Mouse (Mus musculus): Measurements from ENCODE around the gene Glra1.

The Glra1 gene

DNA sequence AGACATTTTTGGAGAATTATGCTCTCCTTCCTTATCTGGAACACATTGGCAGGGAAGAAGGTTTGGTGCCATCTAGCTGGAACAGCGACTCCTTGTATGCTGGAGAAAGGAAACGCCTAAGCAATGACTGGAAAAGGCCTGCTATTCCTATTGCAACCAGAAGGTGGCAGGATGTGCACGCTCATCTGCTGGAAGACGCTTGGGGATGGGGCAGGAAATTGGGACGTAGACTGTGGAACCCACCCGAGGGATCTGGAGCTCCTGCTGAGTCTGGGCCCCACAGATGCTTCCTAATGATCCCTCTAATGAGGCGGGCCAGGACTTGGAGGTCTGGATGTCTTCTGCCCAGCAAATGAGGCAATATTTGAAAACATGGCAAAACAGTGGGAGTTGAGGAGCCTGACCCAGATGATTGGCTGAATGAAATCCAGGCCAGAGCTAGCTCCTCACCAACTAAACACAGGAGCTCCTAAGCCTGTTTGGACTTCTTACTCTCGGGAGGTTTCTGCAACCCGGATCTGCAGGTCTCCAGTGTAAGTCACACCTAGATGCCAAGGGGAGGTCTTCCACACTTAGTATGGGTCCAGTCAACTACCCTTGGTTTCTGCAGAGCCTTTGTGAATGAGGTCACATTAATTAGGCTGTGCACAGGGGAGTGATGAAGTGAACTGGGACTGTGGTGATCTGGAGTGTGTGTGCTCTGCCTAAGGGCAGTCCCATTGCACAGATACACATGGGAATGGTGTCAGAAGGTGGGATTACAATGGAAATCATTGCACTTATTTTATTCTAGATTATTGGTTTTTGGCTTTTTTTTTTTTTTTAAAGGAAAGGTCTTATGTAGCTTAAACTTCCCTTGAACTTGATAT lies 89.0 kb downstream of the Glra1 start:
- peak; percentile 42 for DNase-seq (ENCODE audit: low read depth, low spot score)

DNA sequence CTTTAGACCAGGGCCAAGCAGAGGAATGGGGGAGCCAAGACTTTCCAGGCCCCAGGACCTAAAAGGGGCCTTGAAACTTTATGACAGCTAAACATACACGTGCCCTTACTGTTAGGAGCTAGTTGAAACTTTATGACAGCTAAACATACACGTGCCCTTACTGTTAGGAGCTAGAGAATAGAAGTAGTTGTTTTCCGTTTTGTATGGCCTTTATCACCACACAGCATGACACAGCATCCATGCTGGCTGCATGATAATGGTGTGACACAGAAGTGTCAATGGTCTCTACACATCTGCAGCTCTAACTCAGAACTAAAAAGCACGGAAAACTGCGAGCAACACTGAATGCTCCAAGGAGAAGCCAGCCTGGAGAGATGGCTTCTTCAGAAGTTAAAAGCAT lies 90.3 kb downstream of the Glra1 start:
- DNase-seq (ENCODE audit: low read depth, low spot score) = no peak

DNA sequence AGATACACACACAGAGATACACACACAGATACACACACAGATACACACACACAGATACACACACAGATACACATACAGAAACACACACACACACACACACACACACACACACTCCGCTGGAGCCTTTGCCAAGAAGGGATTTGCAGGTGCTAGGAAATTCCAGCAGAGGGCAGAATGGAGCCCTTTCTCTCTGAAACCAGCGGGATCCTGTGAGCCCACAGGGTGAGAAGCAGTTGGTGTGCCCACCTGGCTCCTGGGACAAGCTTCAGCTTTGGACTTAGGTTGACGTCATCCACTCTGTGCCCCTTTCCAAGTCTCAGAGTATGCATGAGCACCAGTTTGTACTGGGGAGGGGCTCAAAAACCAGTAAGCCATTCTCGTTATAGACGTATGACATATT lies 96.6 kb downstream of the Glra1 start:
- no peak for DNase-seq (ENCODE audit: low read depth, low spot score)

DNA sequence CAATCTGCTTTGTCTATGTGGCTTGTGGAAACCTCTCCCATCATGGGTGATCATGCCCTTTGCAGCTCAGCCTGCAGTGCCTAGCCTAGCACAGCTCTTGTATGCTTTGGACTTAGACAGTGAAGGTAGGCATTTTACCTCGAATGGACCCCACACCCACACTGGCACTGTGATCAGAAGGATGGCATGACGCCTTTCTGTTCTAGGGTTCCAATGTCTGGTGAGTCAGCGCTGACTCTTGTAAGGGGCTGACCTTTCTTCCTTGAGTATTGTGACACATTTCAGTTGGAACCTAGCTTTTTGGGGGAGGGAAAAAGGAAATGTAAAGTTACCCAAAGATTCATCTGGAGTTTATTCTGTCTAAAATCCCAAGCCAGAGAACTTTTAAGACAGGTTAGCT lies 102.5 kb downstream of the Glra1 start:
- DNase-seq (ENCODE audit: low read depth, low spot score) = no peak

DNA sequence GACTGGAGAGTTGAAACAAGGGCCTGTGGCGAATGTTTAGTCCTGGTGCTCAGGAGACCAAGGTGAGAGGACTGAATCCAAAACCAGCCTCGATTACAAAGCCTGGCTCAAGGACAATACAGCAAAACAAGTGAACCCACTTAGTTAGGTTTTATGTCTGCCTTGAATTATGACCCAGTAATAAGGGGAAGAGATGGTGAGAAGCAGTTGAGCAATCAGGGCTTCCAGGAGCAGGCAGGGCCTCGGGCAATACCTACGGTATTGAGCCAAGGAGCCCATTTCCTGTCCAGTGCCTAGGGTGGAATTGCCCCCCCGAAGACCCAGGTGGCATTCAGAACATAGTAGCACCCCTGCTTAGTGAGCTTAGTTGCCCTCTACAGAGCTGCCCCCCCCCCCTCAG lies 105.1 kb downstream of the Glra1 start:
- no peak for DNase-seq (ENCODE audit: low read depth, low spot score)

DNA sequence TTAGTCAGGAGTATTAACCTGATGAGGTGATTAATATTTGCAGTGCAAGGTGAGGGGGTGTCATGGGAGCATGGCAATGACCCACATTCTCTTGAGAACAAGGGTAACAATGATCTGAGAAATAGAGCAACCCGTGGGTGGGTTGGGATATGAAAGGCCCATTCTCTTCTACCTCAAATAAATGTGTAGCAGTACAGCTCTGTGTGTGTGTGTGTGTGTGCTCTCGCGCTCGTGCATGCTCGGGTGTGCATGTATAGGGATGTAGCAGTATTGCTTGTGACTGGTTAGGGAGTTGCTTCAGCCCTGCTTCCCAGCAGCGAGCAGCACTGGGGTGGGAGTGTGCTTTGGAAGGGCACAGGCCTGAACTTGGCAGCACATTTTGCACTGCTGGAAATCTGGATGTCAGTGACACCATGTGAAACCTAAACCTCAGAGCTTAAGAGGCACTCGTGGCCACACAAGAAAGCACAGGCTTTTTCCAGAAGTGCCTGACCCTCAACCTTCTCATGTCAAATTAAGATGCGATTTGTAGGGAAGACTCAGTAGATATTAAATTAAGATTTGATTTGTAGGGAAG lies 106.0 kb downstream of the Glra1 start:
- DNase-seq (ENCODE audit: low read depth, low spot score) = no peak

DNA sequence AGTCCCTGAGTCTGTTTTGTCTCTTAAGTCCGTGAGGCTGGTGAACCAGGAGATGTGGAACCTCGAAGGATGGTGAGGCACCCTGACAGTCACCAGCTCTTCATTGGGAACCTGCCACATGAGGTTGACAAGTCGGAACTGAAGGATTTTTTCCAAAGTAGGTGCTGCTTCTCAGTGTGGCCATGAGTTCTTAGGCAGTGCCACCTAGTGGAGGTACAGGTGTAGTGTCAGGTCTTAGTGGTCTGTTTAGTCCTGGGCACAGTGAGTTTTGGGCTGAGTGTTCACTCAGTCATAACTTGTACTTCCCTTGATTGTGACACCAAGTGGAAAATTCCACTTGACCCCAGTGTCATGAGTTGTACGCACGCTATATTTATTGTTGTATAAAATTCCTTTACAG lies 110.1 kb downstream of the Glra1 start:
- DNase-seq (ENCODE audit: low read depth, low spot score) = peak; percentile 60

DNA sequence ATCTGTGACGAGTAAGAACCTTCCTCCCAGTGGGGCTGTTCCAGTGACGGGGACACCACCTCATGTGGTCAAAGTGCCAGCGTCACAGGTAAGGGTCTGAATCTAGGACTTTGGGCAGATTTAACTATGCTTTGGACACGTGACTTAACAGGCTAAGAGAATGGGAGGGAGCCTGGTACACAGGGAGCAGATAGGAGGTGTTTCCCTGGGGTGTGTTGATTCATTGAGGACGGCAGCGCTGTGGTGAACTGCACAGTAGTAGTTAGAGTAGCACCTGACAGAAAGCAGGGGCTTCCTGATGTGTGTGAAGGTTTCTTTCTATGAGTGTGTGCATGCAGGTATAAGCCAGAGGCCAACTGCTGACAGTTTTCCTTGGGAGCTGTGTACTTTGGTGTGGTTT lies 111.8 kb downstream of the Glra1 start:
- no peak for DNase-seq (ENCODE audit: low read depth, low spot score)

DNA sequence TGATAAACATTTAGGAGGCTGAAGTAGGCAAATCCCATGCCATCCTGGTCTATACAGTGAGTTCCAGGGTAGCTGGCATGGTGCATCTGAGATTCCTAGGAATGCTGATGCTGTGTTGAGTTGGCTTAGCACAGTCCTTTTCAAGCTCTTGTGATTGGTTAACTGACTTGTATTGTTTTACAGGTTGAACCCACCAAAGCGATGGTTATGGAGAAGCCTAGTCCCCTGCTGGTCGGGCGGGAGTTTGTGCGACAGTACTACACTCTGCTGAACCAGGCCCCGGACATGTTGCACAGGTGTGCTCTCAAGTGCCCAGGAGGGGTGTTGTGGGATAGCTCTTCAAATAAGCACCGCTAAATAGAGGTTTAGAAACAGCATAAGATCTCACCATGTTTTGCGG lies 122.6 kb downstream of the Glra1 start:
- no peak for DNase-seq (ENCODE audit: low read depth, low spot score)

DNA sequence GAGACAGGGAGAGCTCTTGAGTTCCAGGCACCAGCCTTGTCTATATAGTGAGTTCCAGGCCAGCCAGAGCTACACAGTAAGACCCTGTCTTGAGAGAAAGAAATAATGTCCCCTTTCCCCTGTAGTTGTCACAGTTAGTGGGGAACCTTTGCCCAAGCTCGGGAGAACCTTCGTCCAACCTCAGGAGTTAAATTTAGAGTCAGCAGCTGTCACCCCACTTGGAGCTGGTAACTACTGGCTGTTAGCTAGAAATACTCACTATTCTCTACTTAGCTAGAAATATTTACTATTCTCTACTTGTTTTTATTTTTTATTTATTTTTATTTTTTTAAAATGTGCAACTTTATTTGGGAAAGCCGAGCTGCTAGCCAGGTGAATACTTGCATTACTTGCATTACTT lies 134.8 kb downstream of the Glra1 start:
- no peak for DNase-seq (ENCODE audit: low read depth, low spot score)

DNA sequence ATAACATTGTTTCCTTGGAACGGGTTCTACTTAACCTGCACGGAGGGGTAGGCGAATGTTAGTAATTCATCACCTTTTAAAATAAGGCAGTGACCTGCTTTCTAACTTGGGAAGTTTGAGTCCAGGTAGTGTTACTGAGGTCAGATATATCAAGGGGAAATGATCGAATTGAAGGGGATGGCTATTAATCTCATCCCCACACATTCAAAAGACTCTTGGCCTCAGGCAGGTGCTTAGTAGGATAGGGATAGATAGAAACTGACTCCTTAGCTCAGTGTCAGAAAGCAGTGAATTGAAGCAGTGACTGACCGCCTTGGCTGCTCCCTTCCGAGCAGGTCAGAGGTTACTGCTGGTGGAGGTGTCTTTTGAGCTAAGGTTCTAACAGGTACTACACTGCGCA lies 136.5 kb downstream of the Glra1 start:
- DNase-seq (ENCODE audit: low read depth, low spot score) = no peak

DNA sequence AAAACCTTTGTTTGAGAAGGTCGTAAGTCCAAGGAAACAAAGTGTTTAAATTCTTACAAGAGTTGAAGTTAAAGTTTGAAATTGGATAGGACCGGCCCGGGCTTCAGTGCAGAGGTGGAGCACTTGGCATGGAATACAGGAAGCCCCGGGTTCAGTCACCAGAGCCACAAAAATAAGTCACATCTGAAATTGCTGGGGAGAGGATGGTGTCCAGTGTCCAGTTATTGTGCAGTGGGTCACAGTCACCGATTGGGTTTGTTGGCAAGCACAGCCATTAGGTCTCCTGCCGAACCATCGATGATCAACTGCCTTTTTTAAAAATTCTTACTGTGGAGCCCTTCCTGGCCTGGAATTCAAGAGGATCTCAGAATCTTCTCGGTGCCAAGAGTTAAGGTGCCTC lies 137.2 kb downstream of the Glra1 start:
- no peak for DNase-seq (ENCODE audit: low read depth, low spot score)

DNA sequence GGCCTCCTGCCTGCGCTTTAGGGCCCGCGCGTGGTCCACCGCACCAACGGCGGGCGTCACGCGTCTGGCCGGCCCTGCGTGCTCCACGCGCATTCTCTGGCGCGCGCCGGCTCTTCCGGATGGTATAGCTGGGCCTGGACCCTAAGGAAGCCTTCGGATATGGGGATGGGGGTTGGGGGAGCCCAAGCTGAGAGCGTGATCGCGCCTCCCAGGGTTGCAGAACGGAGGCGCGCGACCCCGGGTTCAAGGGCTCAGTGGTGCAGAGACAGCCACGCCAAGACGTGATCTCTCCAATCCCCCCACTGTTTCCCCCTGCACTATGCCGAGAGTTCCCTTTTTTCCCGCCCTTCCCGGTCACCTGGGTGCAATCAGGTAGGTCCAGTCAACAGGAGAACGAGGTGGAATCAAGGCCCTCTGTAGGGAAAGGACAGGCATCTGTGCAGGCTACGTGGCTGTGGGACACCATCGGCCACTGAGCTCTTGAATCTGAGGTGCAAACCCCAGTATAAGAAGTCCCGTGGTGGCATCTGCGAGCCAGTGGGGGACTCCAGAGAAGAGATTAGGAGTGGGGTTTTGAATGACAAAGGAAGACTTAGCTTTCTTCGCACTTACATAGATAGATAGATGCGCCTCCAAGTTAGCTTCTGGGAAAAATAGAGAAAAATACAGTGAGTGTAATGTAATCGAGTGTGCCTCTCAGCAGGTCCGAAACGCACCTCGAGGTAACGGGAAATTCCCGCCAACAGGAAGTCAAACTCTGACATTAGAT lies 137.9 kb downstream of the Glra1 start:
- DNase-seq (ENCODE audit: low read depth, low spot score) = peak; percentile 51

DNA sequence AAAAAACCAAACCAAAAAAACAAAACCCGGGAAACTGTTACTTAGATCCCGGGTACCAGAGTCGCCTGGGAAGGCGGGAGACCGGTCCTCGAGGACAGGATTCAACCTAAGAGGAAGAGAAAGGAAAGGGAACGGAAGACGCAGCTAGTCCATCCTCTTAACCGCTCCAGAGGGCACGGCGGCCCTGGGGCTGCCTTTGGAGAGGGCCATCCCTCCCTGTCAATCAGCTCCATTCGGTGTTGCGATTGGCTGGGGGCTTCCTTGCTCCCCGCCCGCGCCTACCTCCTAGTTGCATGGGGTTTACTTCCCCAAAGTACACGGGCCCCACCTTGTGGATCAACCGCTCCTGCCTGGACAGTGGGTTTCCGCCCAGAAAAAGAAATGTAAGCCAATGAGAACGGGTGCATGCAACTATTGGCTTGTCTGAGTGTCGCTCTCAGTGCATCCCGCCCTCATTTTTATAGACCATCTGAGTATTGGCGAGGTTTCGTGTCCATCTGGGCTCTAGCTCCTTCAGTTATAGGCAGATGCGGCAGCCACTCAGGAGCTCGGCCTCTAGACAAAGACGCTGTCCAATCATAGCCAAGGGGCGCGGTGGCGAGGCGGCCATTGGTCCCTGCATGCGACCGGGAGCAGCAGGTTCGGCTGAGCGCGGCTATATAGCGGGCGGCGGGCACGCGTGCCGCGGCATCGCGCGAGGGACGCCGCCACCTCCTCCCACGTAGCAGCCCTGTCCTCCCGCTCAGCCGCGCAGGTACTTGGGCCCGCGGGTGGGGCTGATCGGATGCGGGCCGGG lies 138.8 kb downstream of the Glra1 start, which contains the start of gene G3bp1:
TSS of gene G3bp1 (plus strand) at position 638 of the 796 bp plus-strand sequence.
- peak; percentile 100 for DNase-seq (ENCODE audit: low read depth, low spot score)

DNA sequence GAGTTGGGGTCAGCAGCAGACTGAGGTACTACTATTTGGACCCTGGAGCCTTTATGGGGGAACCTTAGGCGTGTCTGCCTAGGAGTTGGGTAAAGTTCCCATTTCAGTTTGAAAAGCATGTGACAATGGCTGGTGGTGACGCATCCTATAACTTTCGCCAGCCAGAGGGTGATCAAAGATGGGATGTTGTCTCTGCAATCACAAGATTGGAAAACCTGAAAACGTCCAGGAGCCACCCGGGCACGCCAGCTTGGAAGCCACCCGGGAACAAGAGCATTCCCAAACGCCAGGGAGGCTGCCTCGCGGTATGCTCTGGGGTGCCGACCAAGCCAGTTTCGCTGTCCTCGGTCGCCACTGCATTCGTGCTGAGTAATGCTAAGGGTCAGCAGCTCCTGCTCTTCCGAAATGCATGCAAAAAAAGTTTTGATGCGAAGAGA lies 139.4 kb downstream of the Glra1 start:
- DNase-seq (ENCODE audit: low read depth, low spot score) = no peak

DNA sequence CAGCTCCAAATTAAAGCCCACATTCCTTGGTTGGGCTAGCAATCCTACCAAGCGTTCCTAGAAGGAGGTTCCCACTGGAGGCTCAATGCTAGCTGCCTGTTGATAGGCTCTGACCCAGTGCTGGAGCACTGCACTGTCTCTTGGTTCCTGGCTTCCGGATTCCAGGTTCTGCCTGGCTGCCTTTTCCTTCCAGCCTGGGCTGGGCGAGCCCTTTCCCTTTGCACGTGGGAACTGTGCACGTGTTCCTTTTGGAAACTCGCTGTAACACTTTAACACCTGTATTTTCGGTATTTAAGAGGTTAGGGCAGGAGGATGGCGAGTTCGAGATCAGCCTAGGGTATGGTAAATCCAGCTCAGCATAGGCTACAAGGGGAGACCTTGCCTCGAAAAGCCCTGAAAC lies 140.0 kb downstream of the Glra1 start:
- DNase-seq (ENCODE audit: low read depth, low spot score) = no peak

DNA sequence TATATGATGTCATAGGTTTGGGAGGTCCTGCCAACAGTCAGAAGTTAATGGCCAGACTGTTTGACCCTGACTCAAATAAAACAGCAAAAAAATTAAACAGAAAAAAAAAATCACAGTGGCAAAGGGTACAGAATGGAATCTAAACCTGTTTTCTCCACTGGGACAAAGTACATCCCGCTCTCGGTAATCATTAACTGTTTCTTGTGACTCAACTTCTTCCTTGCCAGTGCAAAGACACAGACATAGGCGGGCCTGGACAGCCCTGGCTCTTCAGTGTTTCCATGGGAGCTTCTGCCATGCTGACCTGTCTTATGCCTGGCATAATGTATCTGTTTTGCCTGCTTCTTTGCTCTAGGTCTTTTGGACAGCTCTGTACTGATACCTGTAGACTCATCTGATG lies 142.8 kb downstream of the Glra1 start:
- no peak for DNase-seq (ENCODE audit: low read depth, low spot score)

DNA sequence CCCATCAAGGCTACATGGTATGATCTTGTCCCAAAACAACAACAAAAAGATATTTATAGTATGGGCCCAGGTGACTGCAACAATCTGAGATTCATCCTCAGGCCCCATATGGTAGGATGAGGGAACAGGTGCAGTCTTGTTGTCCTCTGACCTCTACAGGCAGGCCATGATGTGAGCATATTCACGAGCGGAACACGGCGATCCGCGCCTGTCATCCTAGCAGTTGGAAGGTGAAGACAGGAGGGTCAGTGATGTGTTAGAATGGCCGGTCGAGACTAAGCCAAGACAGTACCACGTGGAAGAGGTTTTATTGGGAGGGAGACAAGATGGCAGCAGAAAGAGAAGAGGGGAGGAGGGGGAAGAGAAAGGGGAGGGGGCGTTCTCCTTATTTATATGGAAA lies 143.3 kb downstream of the Glra1 start:
- no peak for DNase-seq (ENCODE audit: low read depth, low spot score)

Measured in CD4-positive helper T cell, adult 2 months (primary cell).